Mouse (Mus musculus) ES-E14 (cell line): Measurements from ENCODE around the gene Asphd1.

ENCODE experiments used
- ZC3H11A ChIP-seq: IDR thresholded peaks from 2 replicates; pipeline ENCODE4 v1.6.1; 2012; ENCODE audit warnings: low read depth, mild to moderate bottlenecking, inconsistent platforms, low read length, borderline replicate concordance
- ZNF384 ChIP-seq: IDR thresholded peaks from 2 replicates; pipeline ENCODE4 v1.6.1; 2012; ENCODE audit warnings: low read depth, low read length, inconsistent platforms

GRCm38 (mm10) chr7:126976878-126977459 lies 27.6 kb upstream of the Asphd1 start:
- TF ChIP-seq ZNF384 (no peak), ZC3H11A (no peak)
